Mouse (Mus musculus): ENCODE measurements around the gene Zfp839.

- TF ChIP-seq CTCF (conservative IDR thresholded peaks at IDR 0.05; ENCODE audit: low read length) = no peak
- TF ChIP-seq POU5F1 (IDR thresholded peaks at IDR 0.05; ENCODE audit: borderline replicate concordance, low read length) = no peak
Observed at GRCm38 (mm10) chr12:110907845-110908244, 57.8 kb downstream of the Zfp839 start.

Data from E14TG2a.4 (cell line).